ENCODE assay signal across 9 mouse cellular contexts in the genomic region with DNA sequence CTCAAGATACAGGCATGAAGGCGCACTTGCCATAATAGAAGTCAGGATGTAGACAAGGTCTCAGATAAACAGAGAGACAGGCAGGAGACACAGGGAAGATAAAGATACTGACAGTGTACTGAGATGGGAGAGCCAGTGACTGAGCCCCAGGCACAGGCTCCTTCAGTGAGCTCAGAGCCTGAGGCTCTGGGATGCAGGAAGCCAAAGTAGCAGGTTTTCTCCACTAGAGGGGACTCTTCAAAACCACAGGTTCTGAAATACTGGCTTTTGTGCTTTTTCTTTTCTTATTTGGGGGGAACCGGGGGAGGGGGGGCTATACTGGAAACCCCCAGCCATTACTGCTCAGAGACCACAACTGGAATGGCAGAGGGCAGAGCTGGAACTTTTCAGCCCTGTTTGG. TPM values are rescaled to one million over a fixed set of nuclear protein-coding genes. Genes with fewer than 3 reads are reported as not detected.
DNase-seq lines count a peak whose midpoint lies in the region; ATAC-seq and TF ChIP-seq lines count a peak whose summit lies in the region.
"Had no signal": no experiment of that assay in that cellular context is flagged by ENCODE, and none has a peak within 500 bp of the region (broad histone marks: within the 10 kb centered on the region; RNA-seq: fewer than 3 reads in every experiment).

No protein-coding gene starts in this region.

- no peak for DNase-seq in forebrain, embryonic 11.5 days (ENCODE audit: low spot score)
- no peak for DNase-seq in forebrain, embryonic 10.5 days (ENCODE audit: extremely low spot score, low spot score)
- DNase-seq in neural tube, embryonic 11.5 days (ENCODE audit: low spot score) = peak; percentile 37
- no peak for DNase-seq in neural tube, embryonic 10.5 days (ENCODE audit: extremely low spot score, low spot score)
- DNase-seq in stomach, postnatal 0 days (ENCODE audit: low spot score) = no peak
- no peak for DNase-seq in thymus, postnatal 10 days (ENCODE audit: low spot score in 2 of 2)
- no peak for DNase-seq in gastrocnemius, adult 8-10 months (ENCODE audit: low spot score in 2 of 2)

- H3K27ac ChIP-seq in forebrain, embryonic 11.5 days (ENCODE audit: low read depth, low read length) = no peak overlapping the region
- H3K27ac ChIP-seq in forebrain, embryonic 10.5 days = no peak overlapping the region
- H3K27ac ChIP-seq in neural tube, embryonic 11.5 days (ENCODE audit: low read depth, low read length) = no peak overlapping the region
- H3K27ac ChIP-seq in hindbrain, embryonic 15.5 days (replicated peaks) = peak overlapping the region; percentile 28; the same call in 1 of the 2 replicates
- peak overlapping the region; percentile 45; the same call in 1 of the 2 replicates for H3K27ac ChIP-seq in stomach, postnatal 0 days (replicated peaks)

- H3K4me3 ChIP-seq in forebrain, embryonic 11.5 days (ENCODE audit: low read depth, low read length) = no peak overlapping the region
- H3K4me3 ChIP-seq in forebrain, embryonic 10.5 days = no peak overlapping the region
- 0 out of 2 replicates have a peak overlapping the region, but pooled peaks have one; percentile 17 for H3K4me3 ChIP-seq in neural tube, embryonic 11.5 days (ENCODE audit: low read depth, low read length)
- H3K4me3 ChIP-seq in hindbrain, embryonic 15.5 days = peak overlapping the region; percentile 99
- peak overlapping the region; percentile 12; the same call in 1 of the 2 replicates for H3K4me3 ChIP-seq in stomach, postnatal 0 days (ENCODE audit: low read depth, low read length)

- WGBS in forebrain, embryonic 11.5 days = 45% methylated on average over 2 of the region's 2 CpGs
- WGBS in forebrain, embryonic 10.5 days = 54% methylated on average over 2 of the region's 2 CpGs
- 63% methylated on average over 2 of the region's 2 CpGs for WGBS in neural tube, embryonic 11.5 days
- 43% methylated on average over 2 of the region's 2 CpGs for WGBS in hindbrain, embryonic 15.5 days
- 49% methylated on average over 2 of the region's 2 CpGs for WGBS in stomach, postnatal 0 days

- TF ChIP-seq EP300 in stomach, postnatal 0 days (optimal IDR thresholded peaks at IDR 0.05) = no peak

- H3K27me3 ChIP-seq in forebrain, embryonic 11.5 days (ENCODE audit: control insufficient read depth, insufficient read depth, low read length) = no peaks in the 10 kb centered on the region
- H3K27me3 ChIP-seq in forebrain, embryonic 10.5 days (ENCODE audit: poor library complexity, severe bottlenecking) = peaks cover 52% of the 10 kb centered on the region
- H3K27me3 ChIP-seq in neural tube, embryonic 11.5 days (ENCODE audit: control insufficient read depth, insufficient read depth, low read length) = no peaks in the 10 kb centered on the region
- H3K27me3 ChIP-seq in hindbrain, embryonic 15.5 days = no peaks in the 10 kb centered on the region
- no peaks in the 10 kb centered on the region for H3K27me3 ChIP-seq in stomach, postnatal 0 days (ENCODE audit: control insufficient read depth, insufficient read depth, low read length)

- no peak overlapping the region for H3K9ac ChIP-seq in forebrain, embryonic 11.5 days (ENCODE audit: low read length)
- H3K9ac ChIP-seq in neural tube, embryonic 11.5 days (ENCODE audit: low read length) = no peak overlapping the region
- H3K9ac ChIP-seq in hindbrain, embryonic 15.5 days = peak overlapping the region; percentile 20
- no peak overlapping the region for H3K9ac ChIP-seq in stomach, postnatal 0 days (ENCODE audit: low read length)

- H3K9me3 ChIP-seq in forebrain, embryonic 11.5 days (ENCODE audit: control insufficient read depth, low read length) = no peaks in the 10 kb centered on the region
- no peaks in the 10 kb centered on the region for H3K9me3 ChIP-seq in forebrain, embryonic 10.5 days
- H3K9me3 ChIP-seq in neural tube, embryonic 11.5 days (ENCODE audit: control insufficient read depth, low read length) = no peaks in the 10 kb centered on the region
- H3K9me3 ChIP-seq in hindbrain, embryonic 15.5 days = no peaks in the 10 kb centered on the region
- H3K9me3 ChIP-seq in stomach, postnatal 0 days (ENCODE audit: control insufficient read depth, low read length) = no peaks in the 10 kb centered on the region

- no peaks in the 10 kb centered on the region for H3K36me3 ChIP-seq in forebrain, embryonic 11.5 days (ENCODE audit: control insufficient read depth, insufficient read depth, low read length)
- no peaks in the 10 kb centered on the region for H3K36me3 ChIP-seq in forebrain, embryonic 10.5 days (replicated peaks)
- H3K36me3 ChIP-seq in neural tube, embryonic 11.5 days (ENCODE audit: control insufficient read depth, insufficient read depth, low read length) = no peaks in the 10 kb centered on the region
- no peaks in the 10 kb centered on the region for H3K36me3 ChIP-seq in hindbrain, embryonic 15.5 days
- no peaks in the 10 kb centered on the region for H3K36me3 ChIP-seq in stomach, postnatal 0 days (ENCODE audit: control insufficient read depth, insufficient read depth, low read length)

- peak; percentile 67 for TF ChIP-seq CTCF in stomach, postnatal 0 days (IDR thresholded peaks at IDR 0.05; ENCODE audit: low read depth)

- ATAC-seq in forebrain, embryonic 11.5 days (replicated peaks; ENCODE audit: low FRiP score) = no peak
- ATAC-seq in neural tube, embryonic 11.5 days (ENCODE audit: insufficient read depth, low FRiP score, low TSS enrichment) = no peak
- no peak for ATAC-seq in hindbrain, embryonic 15.5 days (ENCODE audit: low FRiP score, low read depth)
- no peak for ATAC-seq in stomach, postnatal 0 days (ENCODE audit: low FRiP score, low TSS enrichment)

- H3K4me1 ChIP-seq in forebrain, embryonic 11.5 days (replicated peaks; ENCODE audit: control insufficient read depth, insufficient read depth, low read length) = peaks cover 20% of the 10 kb centered on the region; the same call in 1 of the 2 replicates
- H3K4me1 ChIP-seq in forebrain, embryonic 10.5 days = peaks cover 96% of the 10 kb centered on the region
- peaks cover 63% of the 10 kb centered on the region for H3K4me1 ChIP-seq in neural tube, embryonic 11.5 days (ENCODE audit: control insufficient read depth, insufficient read depth, low read length)
- H3K4me1 ChIP-seq in hindbrain, embryonic 15.5 days (replicated peaks) = peaks cover 88% of the 10 kb centered on the region
- H3K4me1 ChIP-seq in stomach, postnatal 0 days (replicated peaks; ENCODE audit: control insufficient read depth, insufficient read depth) = peaks cover 10% of the 10 kb centered on the region

- H3K4me2 ChIP-seq in forebrain, embryonic 11.5 days (ENCODE audit: low read depth, low read length, severe bottlenecking) = peak overlapping the region; percentile 11
- peak overlapping the region; percentile 74 for H3K4me2 ChIP-seq in neural tube, embryonic 11.5 days (ENCODE audit: low read depth)
- peak overlapping the region; percentile 76 for H3K4me2 ChIP-seq in hindbrain, embryonic 15.5 days
- H3K4me2 ChIP-seq in stomach, postnatal 0 days (replicated peaks; ENCODE audit: low read depth) = peak overlapping the region; percentile 37

RNA-seq across cellular contexts. Expression of a gene that starts 6.4 kb away (rescaled TPM):
- 19.0 and 22.5 TPM in 2 replicates for polyA plus RNA-seq in forebrain, embryonic 11.5 days (2014; fragmentation: Nextera tagmentation; extraction: Ambion mirVana)
- 6.5 and 7.4 TPM in 2 replicates for polyA plus RNA-seq in forebrain, embryonic 10.5 days (2016; fragmentation: Nextera tagmentation; extraction: Ambion mirVana)
- 24.6 and 26.4 TPM in 2 replicates for polyA plus RNA-seq in neural tube, embryonic 11.5 days (2014; fragmentation: Nextera tagmentation; extraction: Ambion mirVana)
- 30.7 and 32.8 TPM in 2 replicates for polyA plus RNA-seq in hindbrain, embryonic 15.5 days (2015; fragmentation: Nextera tagmentation; extraction: Ambion mirVana)
- 3.4 and 3.5 TPM in 2 replicates for polyA plus RNA-seq in stomach, postnatal 0 days (2015; fragmentation: Nextera tagmentation; extraction: Ambion mirVana)
- 1 to 10 TPM; 4.8 to 8.1 (median 5.2) TPM for total RNA-seq in gastrocnemius, adult 8-10 months (2022)
- total RNA-seq: neutrophil, adult 5-6 weeks had no signal

Comparison
In these comparisons a context has a peak if more than half of its experiments do, and no peak if none do; other contexts are left out.
1. H3K27ac ChIP-seq: peak in hindbrain, embryonic 15.5 days (single experiment) and stomach, postnatal 0 days (single experiment); none in forebrain, embryonic 11.5 days (single experiment), forebrain, embryonic 10.5 days (single experiment) and neural tube, embryonic 11.5 days (single experiment).
2. H3K4me2 ChIP-seq: peak in every context shown above with its lines; median percentile 76 in hindbrain, embryonic 15.5 days; 74 in neural tube, embryonic 11.5 days; 37 in stomach, postnatal 0 days; 11 in forebrain, embryonic 11.5 days.
3. H3K4me3 ChIP-seq: peak in neural tube, embryonic 11.5 days (single experiment), hindbrain, embryonic 15.5 days (single experiment) and stomach, postnatal 0 days (single experiment); none in forebrain, embryonic 11.5 days (single experiment) and forebrain, embryonic 10.5 days (single experiment).